Mouse (Mus musculus): ENCODE data around the gene Rnf111. TPM values are rescaled to one million over a fixed set of nuclear protein-coding genes. Genes with fewer than 3 reads are reported as not detected.
"Not testable (repeated sequence)": the region's sequence is repeated elsewhere in the genome, so short reads cannot be mapped to it uniquely, and the experiment has no call there.

The Rnf111 gene
- 10 to 100 TPM; 13.3 to 14.0 TPM for total RNA-seq (2021)
- long read RNA-seq, experiment 1, partial matches to known transcripts, result 0 of 13 reads
- long read RNA-seq, experiment 1, other reads (novel, unspliced or antisense), result 12 of 13 reads
- long read RNA-seq, experiment 2, partial matches to known transcripts, result 2 of 14 reads
- long read RNA-seq, experiment 2, other reads (novel, unspliced or antisense), result 12 of 14 reads

DNA sequence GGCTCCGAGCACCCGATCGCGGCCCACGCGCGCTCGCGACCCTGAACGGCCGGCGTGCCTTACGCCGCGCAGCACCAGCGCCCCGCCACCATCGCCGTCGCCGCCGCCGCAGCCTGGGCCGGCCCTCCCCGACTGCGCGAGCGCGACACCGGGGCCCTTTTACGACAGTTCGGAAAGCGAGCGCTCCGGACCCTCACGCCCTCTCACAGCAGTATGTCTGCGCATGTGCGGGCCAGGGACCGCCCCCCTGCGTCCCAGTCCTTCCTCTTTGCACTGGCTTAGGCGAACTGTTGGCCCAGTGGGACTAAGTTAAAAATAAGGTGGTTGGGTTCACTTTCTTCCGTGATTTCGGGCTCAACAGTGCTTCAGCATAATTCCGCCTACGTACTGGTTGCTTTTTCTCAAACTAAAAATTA lies at the start of gene Rnf111:
Gene Rnf111 (minus strand): TSS at position 100 of the 416 bp plus-strand sequence.
- DNase-seq, result peak; percentile 99
- intact Hi-C loops (cut with DNase I), result loop anchor here (2.0 kb wide), 1 partner anchor 39 kb away; the partner anchor contains the start of gene Sltm
- Histone ChIP-seq H3K4me3 (peak within 1 kb of the TSS; percentile 94), H3K27ac (peak within 1 kb of the TSS; percentile 99)
- TF ChIP-seq CTCF (IDR thresholded peaks at IDR 0.05), result no peak

- H3K27ac ChIP-seq; DNase-seq; intact Hi-C loops (cut with DNase I); H3K4me3 ChIP-seq: not testable (repeated sequence)
Measured at GRCm38 (mm10) chr9:70552233-70552632, 48.7 kb upstream of the Rnf111 start.

- Histone ChIP-seq H3K27ac (no peak overlapping the region), H3K4me3 (no peak overlapping the region)
- intact Hi-C loops (cut with DNase I), result no loop called here
- no peak for TF ChIP-seq CTCF (IDR thresholded peaks at IDR 0.05)
- DNase-seq, result no peak
Measured at GRCm38 (mm10) chr9:70551524-70551923, 48.0 kb upstream of the Rnf111 start.

DNA sequence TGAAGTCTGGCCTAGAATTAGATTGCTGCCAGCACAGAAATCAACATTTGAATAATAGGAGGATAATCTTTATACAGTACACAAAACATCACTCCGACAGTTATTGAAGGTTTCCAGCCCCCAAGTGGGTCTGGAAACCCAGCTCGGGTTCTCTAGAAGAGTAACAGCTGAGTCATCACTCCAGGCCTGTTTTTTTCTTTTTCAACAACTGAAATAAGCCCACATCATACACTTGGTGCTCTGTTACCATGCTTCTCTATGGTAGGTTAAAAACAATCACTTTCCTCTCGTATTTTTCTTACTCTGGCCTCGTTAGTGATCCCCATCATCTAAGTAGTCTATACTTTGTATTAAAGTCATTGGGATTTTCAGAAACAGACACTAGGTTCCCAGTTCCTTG lies 44.8 kb upstream of the Rnf111 start:
- intact Hi-C loops (cut with DNase I), result no loop called here
- H3K27ac ChIP-seq, result no peak overlapping the region
- no peak for TF ChIP-seq CTCF (IDR thresholded peaks at IDR 0.05)

GRCm38 (mm10) chr9:70546576-70546975 lies 43.1 kb upstream of the Rnf111 start:
- H3K4me3 ChIP-seq; H3K27ac ChIP-seq; DNase-seq; intact Hi-C loops (cut with DNase I): not testable (repeated sequence)

More for the DNA sequence above, 44.8 kb upstream of the Rnf111 start:
- no peak for DNase-seq
- H3K4me3 ChIP-seq, result no peak overlapping the region

- no peak for DNase-seq
- Histone ChIP-seq H3K27ac (no peak overlapping the region), H3K4me3 (no peak overlapping the region)
- intact Hi-C loops (cut with DNase I), result no loop called here
- TF ChIP-seq CTCF (IDR thresholded peaks at IDR 0.05), result no peak
Measured at GRCm38 (mm10) chr9:70544831-70545230, 41.3 kb upstream of the Rnf111 start.

DNA sequence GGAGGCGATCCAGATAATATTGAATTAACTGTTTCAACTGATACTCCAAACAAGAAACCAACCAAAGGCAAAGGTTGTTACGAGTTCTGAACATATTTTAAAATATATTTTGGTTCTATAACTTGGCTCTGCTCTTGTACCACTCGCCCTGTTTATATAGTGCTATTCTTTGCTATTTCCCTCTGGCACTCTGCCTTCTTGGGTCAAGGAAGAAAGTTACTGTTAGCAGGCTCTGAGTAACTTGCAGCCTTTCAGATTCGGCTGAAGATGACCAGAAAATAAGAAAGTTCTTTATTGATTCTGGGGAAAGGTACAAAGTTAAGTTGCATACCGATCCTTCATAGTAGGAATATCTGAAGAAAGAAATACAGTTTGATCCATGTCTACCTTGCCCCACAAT lies 40.5 kb upstream of the Rnf111 start:
- TF ChIP-seq CTCF (IDR thresholded peaks at IDR 0.05), result no peak
- peak overlapping the region; percentile 96 for H3K27ac ChIP-seq

DNA sequence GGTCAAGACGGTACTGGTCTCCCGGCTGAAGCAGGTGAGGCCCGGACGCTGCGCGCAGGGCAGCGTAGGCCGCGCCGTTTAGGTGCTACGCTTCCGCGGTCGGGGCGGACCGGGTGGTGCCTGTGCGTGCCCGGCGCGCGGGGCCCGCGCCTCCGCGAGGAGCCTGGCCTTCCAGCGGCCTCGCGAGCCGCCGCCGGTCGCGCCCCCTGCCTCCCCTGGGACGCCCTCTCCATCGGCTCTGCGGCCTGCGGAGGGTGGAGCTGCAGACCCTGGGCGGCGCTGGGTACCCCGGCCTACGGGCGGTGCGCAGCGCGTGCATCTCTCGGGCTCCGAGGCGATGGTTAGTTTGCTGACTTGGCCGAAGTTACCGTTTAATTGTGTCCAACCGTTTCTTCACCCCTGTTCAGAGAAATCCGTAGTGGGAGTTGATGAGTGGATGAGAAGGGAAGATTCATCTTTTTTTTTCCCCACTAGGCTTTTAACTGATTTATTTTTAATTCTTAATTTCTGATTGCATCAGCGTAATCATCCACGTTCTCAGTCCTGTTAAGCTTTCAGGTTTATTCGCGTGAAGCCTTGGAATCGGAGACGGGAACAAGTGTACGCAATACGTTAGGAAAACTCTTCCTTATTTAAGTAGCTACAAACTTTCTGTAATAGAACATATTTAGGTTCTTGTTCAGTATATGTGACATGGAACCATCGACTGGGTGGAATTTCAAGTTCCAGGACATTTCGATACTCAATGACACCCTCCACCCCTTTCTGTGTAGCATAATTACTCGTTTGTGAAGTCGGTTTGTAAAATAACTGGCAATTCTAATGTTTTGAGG lies 39.7 kb upstream of the Rnf111 start:
- DNase-seq, result peak; percentile 75
- H3K27ac ChIP-seq, result peak overlapping the region; percentile 96
- H3K4me3 ChIP-seq, result peak overlapping the region; percentile 88
- no peak for TF ChIP-seq CTCF (IDR thresholded peaks at IDR 0.05)
- intact Hi-C loops (cut with DNase I), result loop anchor here (2.0 kb wide), 1 partner anchor 38 kb away; no protein-coding TSS in a partner anchor

More for the DNA sequence above, 40.5 kb upstream of the Rnf111 start:
- H3K4me3 ChIP-seq, result peak overlapping the region; percentile 88
- intact Hi-C loops (cut with DNase I), result loop anchor here (2.0 kb wide), 1 partner anchor 39 kb away; no protein-coding TSS in a partner anchor
- DNase-seq, result no peak

DNA sequence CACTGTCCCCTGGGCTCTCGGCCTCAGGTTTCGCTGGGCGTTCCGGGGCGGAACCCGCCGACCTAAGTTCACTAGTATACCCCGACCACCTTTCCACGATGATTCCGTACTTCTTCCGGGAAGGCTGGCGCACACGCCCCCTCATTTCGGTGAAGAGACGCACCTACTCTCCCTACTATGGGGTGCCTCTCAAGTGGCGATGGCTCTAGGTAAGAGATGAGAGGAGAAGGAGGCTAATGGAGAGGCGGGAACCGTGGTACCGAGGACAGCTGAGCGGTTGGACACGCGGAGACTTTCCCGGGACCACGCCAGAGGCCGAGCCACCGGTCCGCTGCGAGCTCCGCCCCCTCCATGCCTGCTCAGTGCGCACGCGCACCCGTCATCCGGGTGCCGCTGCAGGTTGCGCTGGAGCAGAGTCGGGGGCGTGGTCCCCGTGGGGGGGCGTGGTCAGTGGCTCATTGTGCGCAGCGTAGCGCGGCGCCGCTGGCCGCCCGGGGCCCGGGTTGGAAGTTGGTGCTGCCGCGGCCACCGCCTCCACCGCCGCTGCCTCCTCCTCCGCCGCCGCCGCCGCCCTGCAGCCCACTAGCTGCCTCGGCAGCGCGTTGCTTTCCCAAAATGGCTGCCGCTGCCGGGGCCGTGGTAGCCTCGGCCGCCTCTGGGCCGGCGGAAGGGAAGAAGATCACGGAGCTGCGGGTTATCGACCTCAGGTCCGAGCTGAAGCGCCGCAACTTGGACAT lies 38.9 kb upstream of the Rnf111 start, which contains the start of gene Sltm:
Gene Sltm (plus strand): TSS at position 450 of the 737 bp plus-strand sequence.
- TF ChIP-seq CTCF (IDR thresholded peaks at IDR 0.05), result no peak
- intact Hi-C loops (cut with DNase I), result loop anchor here (2.0 kb wide), 1 partner anchor 38 kb away; no protein-coding TSS in a partner anchor
- Histone ChIP-seq H3K27ac (peak within 1 kb of the TSS; percentile 96), H3K4me3 (peak within 1 kb of the TSS; percentile 88)
- DNase-seq, result peak; percentile 100

GRCm38 (mm10) chr9:70541584-70541983 lies 38.1 kb upstream of the Rnf111 start:
- Histone ChIP-seq H3K27ac (peak overlapping the region; percentile 96), H3K4me3 (peak overlapping the region; percentile 88)
- no peak for TF ChIP-seq CTCF (IDR thresholded peaks at IDR 0.05)
- no peak for DNase-seq
- intact Hi-C loops (cut with DNase I), result no loop called here

DNA sequence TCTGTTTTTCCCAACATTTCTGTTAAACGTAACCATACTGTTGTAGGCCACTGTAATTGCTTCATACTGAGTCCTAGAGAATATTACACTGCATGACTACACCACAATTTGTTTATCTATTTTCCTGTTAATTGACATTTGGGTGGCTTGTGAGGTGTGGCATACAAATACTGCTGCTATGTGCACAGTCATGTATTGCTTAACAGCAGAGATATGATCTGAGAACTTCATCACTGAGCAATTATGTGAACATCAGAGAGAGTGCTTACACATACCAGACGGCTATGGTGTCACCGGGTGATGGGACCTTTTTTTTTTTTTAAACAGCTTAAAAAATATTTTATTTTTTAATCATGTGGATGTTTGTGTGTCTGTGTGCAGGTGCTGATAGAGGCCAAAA lies 29.8 kb upstream of the Rnf111 start:
- DNase-seq, result no peak
- intact Hi-C loops (cut with DNase I), result no loop called here
- no peak for TF ChIP-seq CTCF (IDR thresholded peaks at IDR 0.05)
- Histone ChIP-seq H3K27ac (no peak overlapping the region), H3K4me3 (no peak overlapping the region)

- intact Hi-C loops (cut with DNase I), result no loop called here
- H3K27ac ChIP-seq, result peak overlapping the region; percentile 81
Measured at GRCm38 (mm10) chr9:70524366-70524765, 20.8 kb upstream of the Rnf111 start.

More at GRCm38 (mm10) chr9:70524366-70524765, 20.8 kb upstream of the Rnf111 start:
- peak overlapping the region; percentile 34; the same call in 1 of the 2 replicates for H3K4me3 ChIP-seq
- no peak for TF ChIP-seq CTCF (IDR thresholded peaks at IDR 0.05)
- DNase-seq, result peak; percentile 39
